ENCODE assay signal across 20 mouse cellular contexts in the genomic region with DNA sequence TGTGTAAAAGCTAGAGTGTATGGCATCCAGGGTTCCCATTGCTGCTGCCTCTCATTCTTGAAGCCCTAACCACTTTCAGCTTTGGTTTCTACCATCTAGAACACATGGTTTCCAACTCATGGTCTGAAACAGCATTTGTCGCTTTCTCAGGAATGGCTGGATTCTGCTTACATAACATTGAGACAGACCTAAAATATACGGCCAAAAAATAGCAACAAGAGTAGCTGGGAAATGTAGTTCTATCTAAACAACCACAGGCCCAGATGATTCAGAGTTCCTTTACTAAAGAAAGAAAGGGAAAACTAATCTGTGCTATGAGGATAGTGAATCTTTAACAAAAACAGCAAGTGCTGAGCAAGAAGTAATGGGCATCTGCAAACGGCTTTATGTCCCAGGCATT.
"Had no signal": no experiment of that assay in that cellular context is flagged by ENCODE, and none has a peak within 500 bp of the region (broad histone marks: within the 10 kb centered on the region; RNA-seq: fewer than 3 reads in every experiment).

No protein-coding gene starts in this region.

- ATAC-seq: intestine, embryonic 15.5 days; midbrain, embryonic 16.5 days had no signal

- H3K4me3 ChIP-seq: intestine, embryonic 15.5 days; kidney, embryonic 15.5 days; liver, embryonic 13.5 days; midbrain, embryonic 12.5 days; myocyte; neural tube, embryonic 13.5 days; stomach, embryonic 15.5 days had no signal

- H3K4me1 ChIP-seq: intestine, embryonic 15.5 days; kidney, embryonic 15.5 days; liver, embryonic 13.5 days; midbrain, embryonic 12.5 days; neural tube, embryonic 13.5 days; stomach, embryonic 15.5 days had no signal

- DNase-seq: kidney, adult 11 months; kidney, adult 8-10 months; kidney, postnatal 10 days; kidney, postnatal 36 days; layer of hippocampus, postnatal 36 days; liver, embryonic 13.5 days; lung, adult 2 months; lung, postnatal 14 days; lung, postnatal 4 days; retina, postnatal 1 day; spleen, adult 18-20 months; thymus, adult 18-20 months; thymus, postnatal 36 days had no signal

- H3K27me3 ChIP-seq: intestine, embryonic 15.5 days; kidney, embryonic 15.5 days; liver, embryonic 13.5 days; midbrain, embryonic 12.5 days; neural tube, embryonic 13.5 days; stomach, embryonic 15.5 days had no signal

- H3K27ac ChIP-seq: intestine, embryonic 15.5 days; kidney, embryonic 15.5 days; liver, embryonic 13.5 days; midbrain, embryonic 12.5 days; neural tube, embryonic 13.5 days; stomach, embryonic 15.5 days had no signal
